Mouse (Mus musculus) liver, embryonic 14.5 days (tissue): ENCODE measurements at regions not wholly inside any gene's neighbourhood (a gene's known extent, or its start where the extent isn't known, plus 50 kb on each side); places are given as distances from the start of the nearest gene placed in this dataset.

Experiments used
- CTCF ChIP-seq: IDR thresholded peaks from 2 replicates; pipeline ENCODE4 v1.5.1; 2016; ENCODE audit warnings: antibody characterized with exemption, low read depth, control low read depth
- EP300 ChIP-seq: IDR thresholded peaks from 2 replicates; pipeline ENCODE4 v1.6.1; 2016; ENCODE audit warnings: antibody characterized with exemption, low read depth

DNA sequence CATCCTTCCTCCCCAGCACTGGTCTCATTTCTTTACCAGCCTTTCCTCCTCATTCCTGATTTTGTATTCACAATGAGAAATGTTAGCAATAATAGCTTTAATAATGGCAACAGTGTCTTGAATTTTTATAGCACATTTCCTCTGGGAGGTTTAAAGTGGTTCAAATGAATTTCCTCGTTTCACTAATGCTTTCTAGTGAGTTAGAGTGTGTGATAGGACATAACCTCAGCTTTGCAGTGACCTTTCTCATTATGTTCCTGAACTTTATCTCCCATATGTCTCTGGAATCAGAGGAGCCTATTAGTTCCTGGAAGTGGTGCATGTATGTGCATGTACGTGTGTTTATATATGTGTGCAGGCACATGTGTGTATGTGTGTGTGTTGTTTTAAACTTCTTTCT is 93.2 kb upstream of the 2610001J05Rik start:
- TF ChIP-seq CTCF (no peak), EP300 (no peak)
